Mouse (Mus musculus): ENCODE data around the gene Nol4l.

DNA sequence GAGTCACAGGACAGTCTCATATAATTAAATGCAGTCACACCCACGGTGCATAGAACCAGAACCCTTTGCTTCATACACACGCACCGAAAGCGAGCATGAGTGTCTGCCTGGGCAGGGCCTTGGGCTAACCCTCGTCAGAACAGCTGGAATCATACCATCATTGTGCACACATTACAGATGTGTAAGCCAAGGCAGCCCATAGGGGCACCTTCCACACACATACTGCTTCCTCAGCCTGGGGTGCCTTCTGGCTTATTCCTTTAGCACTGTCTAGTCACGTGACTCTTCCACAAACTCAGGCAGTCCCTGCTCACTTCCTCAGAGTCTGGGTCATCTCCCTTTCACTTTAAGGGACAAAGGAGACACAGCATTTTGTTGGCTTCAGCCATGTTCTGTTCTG lies 33.5 kb downstream of the Nol4l start:
- TF ChIP-seq POLR2A (IDR thresholded peaks at IDR 0.05; ENCODE audit: borderline replicate concordance, insufficient read depth, low read length) (no peak), CTCF (IDR thresholded peaks at IDR 0.05; ENCODE audit: borderline replicate concordance, insufficient read depth, low read depth, low read length) (no peak)

All from cerebellum, adult 2 months (tissue).